Mouse (Mus musculus): ENCODE results near the gene Gtf2f2. TPM values are rescaled to one million over a fixed set of nuclear protein-coding genes. Genes with fewer than 3 reads are reported as not detected.

Gtf2f2 gene
- polyA plus RNA-seq, 1 experiment from 2014 or later, result 58.2 TPM

DNA sequence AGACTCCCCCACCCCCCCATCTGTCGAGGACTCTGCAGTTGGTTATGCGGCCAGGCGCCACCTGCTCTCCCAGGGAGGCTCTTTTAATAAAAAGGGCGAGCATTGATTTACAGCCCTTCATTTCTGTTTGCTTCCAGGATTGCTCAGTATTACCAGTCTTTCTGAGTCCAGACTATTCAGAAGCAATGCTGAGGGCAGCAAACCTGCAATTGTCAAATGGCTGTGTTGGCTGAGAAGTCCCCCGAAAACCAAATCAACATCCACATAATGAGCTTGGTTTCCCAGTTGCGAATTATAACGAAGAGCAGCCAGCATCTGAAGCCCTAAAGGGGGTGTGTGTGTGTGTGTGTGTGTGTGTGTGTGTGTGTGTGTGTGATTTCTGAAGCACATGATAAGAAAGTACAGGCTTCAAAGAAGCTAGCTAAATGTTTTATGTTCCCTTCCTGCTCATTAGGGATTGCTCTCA lies 22.0 kb upstream of the Gtf2f2 start:
- Histone ChIP-seq H3K27ac (ENCODE audit: low read depth, low read length) (peak overlapping the region; percentile 90), H3K4me3 (ENCODE audit: low read depth, low read length) (no peak overlapping the region), H3K27me3 (replicated peaks; ENCODE audit: control insufficient read depth, insufficient read depth, low read length) (no peaks in the 10 kb centered on the region), H3K9me3 (replicated peaks; ENCODE audit: control insufficient read depth, low read length) (no peaks in the 10 kb centered on the region), H3K36me3 (ENCODE audit: control insufficient read depth, insufficient read depth, low read length) (no peaks in the 10 kb centered on the region), H3K4me2 (ENCODE audit: low read length) (peak overlapping the region; percentile 34), H3K4me1 (ENCODE audit: control insufficient read depth, insufficient read depth, low read length) (peaks cover 37% of the 10 kb centered on the region), H3K9ac (ENCODE audit: low read length) (peak overlapping the region; percentile 18; the same call in 1 of the 2 replicates)
- peak; percentile 84 for DNase-seq (ENCODE audit: low spot score)
- 4% methylated on average over 7 of the region's 7 CpGs for WGBS
- ATAC-seq, result peak; percentile 74

DNA sequence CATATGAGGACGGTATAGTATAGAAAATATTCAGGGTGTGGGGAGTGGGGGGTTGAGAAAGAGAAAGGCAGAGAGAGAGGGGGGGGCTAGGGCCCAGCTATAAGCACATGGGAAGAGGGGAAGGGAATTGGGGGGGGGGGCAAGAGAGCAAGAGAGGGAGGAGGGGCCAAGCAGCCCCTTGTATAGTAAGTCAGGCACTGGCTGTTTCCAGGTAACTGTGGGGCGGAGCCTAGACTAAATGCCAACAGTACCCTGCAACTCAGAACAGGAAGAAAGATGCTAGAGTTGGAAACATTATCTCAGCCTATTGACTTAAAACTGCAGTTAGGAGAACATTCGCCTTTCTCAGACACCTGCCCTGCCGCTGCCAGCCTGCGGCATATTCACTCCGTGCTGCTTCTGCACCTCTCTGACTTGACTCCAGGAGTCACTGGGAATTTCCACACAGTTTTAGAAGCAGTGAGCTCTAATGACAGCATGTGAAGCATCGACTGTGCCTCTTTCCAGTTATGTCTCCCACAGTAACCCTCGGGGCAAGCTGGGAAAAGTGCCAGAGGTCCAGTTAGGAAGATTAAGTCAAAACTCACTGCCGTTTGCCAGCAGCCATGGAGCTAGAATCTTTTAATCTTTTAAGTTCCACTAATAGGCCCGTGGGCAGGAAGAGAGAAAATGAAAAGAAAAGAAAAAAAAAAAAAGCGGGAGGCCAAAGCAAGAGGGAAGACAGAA lies 20.6 kb upstream of the Gtf2f2 start:
- Histone ChIP-seq H3K36me3 (ENCODE audit: control insufficient read depth, insufficient read depth, low read length) (no peaks in the 10 kb centered on the region), H3K9me3 (replicated peaks; ENCODE audit: control insufficient read depth, low read length) (no peaks in the 10 kb centered on the region), H3K4me2 (ENCODE audit: low read length) (peak overlapping the region; percentile 28), H3K4me1 (ENCODE audit: control insufficient read depth, insufficient read depth, low read length) (peaks cover 37% of the 10 kb centered on the region), H3K27me3 (replicated peaks; ENCODE audit: control insufficient read depth, insufficient read depth, low read length) (no peaks in the 10 kb centered on the region), H3K4me3 (ENCODE audit: low read depth, low read length) (no peak overlapping the region), H3K9ac (ENCODE audit: low read length) (peak overlapping the region; percentile 37; the same call in 1 of the 2 replicates), H3K27ac (ENCODE audit: low read depth, low read length) (peak overlapping the region; percentile 90)
- 29% methylated on average over 11 of the region's 11 CpGs for WGBS
- peak; percentile 33; the same call in 1 of the 2 replicates for ATAC-seq
- DNase-seq (ENCODE audit: low spot score), result peak; percentile 81

DNA sequence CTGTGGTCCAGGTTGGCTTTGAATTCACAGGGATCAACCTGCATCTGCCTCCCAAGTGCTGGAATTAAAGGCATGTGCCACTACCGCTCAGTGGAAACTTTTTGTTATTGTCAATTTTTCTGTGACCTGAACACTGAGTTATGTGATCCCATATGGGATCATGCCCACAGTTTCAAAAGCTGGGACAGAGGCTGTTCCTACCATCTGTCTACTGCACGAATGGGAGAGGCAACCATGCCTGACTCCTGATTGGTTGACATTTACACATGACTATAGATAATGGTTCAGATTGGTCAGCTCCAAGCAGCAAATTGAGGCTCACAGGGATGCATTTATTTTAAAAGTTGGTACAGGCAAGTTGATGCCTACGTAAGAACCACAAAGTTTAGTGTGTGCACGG lies 14.0 kb upstream of the Gtf2f2 start:
- 0 out of 2 replicates have a peak, but pooled peaks cover under 1% of the 10 kb centered on the region for H3K9me3 ChIP-seq (replicated peaks; ENCODE audit: control insufficient read depth, low read length)
- no peak overlapping the region for H3K9ac ChIP-seq (ENCODE audit: low read length)
- 87% methylated on average over 4 of the region's 4 CpGs for WGBS
- no peak overlapping the region for H3K4me2 ChIP-seq (ENCODE audit: low read length)
- H3K36me3 ChIP-seq (ENCODE audit: control insufficient read depth, insufficient read depth, low read length), result no peaks in the 10 kb centered on the region
- DNase-seq (ENCODE audit: low spot score), result no peak
- H3K27ac ChIP-seq (ENCODE audit: low read depth, low read length), result no peak overlapping the region
- no peak overlapping the region for H3K4me3 ChIP-seq (ENCODE audit: low read depth, low read length)
- peaks cover 7% of the 10 kb centered on the region; the same call in 1 of the 2 replicates for H3K4me1 ChIP-seq (ENCODE audit: control insufficient read depth, insufficient read depth, low read length)
- no peak for ATAC-seq
- H3K27me3 ChIP-seq (replicated peaks; ENCODE audit: control insufficient read depth, insufficient read depth, low read length), result no peaks in the 10 kb centered on the region

DNA sequence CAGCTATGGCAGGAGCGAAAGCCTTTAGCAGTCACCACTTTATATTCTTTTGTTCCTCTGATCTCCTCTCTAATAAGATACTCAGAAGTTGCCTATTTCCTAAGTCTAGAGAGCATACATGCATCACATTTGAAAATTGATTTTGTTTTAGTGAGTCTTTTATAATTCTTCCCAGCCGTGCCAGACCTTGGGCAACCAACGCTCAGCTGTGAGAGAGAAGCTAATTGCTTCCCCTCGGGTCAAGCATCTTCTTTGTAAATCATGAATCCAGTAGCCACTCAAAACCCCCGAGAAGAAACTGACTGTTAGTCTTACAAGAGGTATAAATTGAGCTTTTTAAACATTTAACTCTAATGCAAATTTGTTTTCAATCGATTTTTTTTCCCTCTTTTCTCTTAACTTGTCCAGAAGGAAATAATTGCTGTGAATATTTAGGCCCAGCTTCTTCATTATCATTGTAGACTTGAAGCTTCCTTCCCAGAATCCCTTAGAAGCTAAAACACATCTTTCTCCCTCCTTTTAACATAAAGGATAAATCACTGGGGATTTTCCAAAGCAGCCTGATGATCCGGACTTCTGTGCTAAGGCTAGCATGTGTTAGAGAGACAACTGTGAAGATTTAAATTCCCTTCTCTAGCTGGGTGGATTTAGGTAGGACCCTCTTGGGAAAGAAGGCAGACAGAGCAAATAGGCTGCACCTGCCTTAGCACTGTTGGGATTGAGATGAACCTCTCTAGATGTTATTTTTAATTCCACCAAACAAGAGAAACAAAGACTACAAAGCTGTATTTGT lies 10.5 kb upstream of the Gtf2f2 start:
- no peak overlapping the region for H3K4me2 ChIP-seq (ENCODE audit: low read length)
- H3K27ac ChIP-seq (ENCODE audit: low read depth, low read length), result peak overlapping the region; percentile 63; the same call in 1 of the 2 replicates
- peak; percentile 50 for DNase-seq (ENCODE audit: low spot score)
- H3K27me3 ChIP-seq (replicated peaks; ENCODE audit: control insufficient read depth, insufficient read depth, low read length), result no peaks in the 10 kb centered on the region
- H3K9ac ChIP-seq (ENCODE audit: low read length), result no peak overlapping the region
- 24% methylated on average over 7 of the region's 7 CpGs for WGBS
- H3K4me3 ChIP-seq (ENCODE audit: low read depth, low read length), result no peak overlapping the region
- no peak for ATAC-seq
- H3K36me3 ChIP-seq (ENCODE audit: control insufficient read depth, insufficient read depth, low read length), result no peaks in the 10 kb centered on the region
- peaks cover 7% of the 10 kb centered on the region for H3K4me1 ChIP-seq (ENCODE audit: control insufficient read depth, insufficient read depth, low read length)
- 0 out of 2 replicates have a peak, but pooled peaks cover 3% of the 10 kb centered on the region for H3K9me3 ChIP-seq (replicated peaks; ENCODE audit: control insufficient read depth, low read length)

DNA sequence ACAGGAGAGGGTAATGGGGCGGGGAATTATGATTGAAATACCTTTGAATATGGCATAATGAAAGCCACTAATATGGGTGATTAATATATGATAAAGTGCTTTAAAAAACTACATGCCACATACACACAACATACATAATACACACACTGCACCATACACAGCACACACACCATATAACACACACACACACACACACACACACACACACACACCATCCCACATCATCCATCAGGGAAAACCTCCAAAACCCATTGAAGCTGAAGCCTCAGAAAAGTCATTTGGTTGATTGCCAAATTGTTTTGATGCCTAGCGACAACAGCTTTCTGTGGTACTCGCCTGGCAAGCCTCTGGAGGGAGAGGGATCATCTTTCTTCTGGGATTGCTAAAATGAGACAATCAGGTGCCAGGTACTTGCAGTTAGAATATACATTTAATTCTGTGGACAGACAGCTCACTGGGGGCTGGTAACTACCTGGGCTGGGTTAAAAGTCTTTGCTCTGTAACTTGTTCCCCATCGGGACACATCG lies 9.7 kb upstream of the Gtf2f2 start:
- 0 out of 2 replicates have a peak, but pooled peaks cover 3% of the 10 kb centered on the region for H3K9me3 ChIP-seq (replicated peaks; ENCODE audit: control insufficient read depth, low read length)
- H3K4me2 ChIP-seq (ENCODE audit: low read length), result no peak overlapping the region
- DNase-seq (ENCODE audit: low spot score) (peak; percentile 71), ATAC-seq (no peak; the same call in 1 of the 2 replicates)
- peak overlapping the region; percentile 63; the same call in 1 of the 2 replicates for H3K27ac ChIP-seq (ENCODE audit: low read depth, low read length)
- WGBS, result 71% methylated on average over 5 of the region's 5 CpGs
- no peak overlapping the region for H3K9ac ChIP-seq (ENCODE audit: low read length)
- no peak overlapping the region for H3K4me3 ChIP-seq (ENCODE audit: low read depth, low read length)
- no peaks in the 10 kb centered on the region for H3K27me3 ChIP-seq (replicated peaks; ENCODE audit: control insufficient read depth, insufficient read depth, low read length)
- no peaks in the 10 kb centered on the region for H3K36me3 ChIP-seq (ENCODE audit: control insufficient read depth, insufficient read depth, low read length)
- H3K4me1 ChIP-seq (ENCODE audit: control insufficient read depth, insufficient read depth, low read length), result peaks cover 7% of the 10 kb centered on the region

DNA sequence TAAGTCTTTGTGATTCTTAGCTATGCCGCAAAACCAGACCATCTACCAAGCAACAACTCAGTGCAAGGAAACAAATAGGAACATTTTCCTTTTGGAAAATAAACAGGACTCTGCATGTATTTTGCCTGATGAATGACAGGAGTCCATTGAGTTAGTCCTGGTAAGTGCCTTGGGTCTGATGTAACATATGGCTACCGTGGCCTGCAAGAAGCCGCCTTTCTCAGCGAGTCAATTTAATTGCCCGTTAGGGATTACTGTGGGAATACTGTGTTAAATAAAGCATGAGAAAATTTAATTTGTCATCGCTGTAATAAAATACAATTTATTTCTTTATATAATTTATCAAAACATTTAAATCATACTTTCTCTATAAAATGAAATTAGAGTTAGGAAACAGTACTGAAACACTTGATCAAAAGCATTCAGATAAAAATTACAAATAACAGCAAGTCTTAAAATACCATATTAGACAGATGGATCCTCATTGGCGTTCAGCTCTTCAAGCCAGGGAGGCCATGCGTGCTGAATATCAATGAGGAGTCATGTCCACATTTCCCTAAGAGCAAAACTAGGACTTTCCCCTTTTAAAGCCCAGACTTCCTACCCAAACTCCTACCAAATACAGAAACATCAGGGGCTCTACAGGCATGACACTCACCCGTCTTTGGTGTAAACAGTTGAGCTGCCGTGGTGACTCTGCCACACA lies 7.3 kb upstream of the Gtf2f2 start:
- 0 out of 2 replicates have a peak, but pooled peaks cover 3% of the 10 kb centered on the region for H3K9me3 ChIP-seq (replicated peaks; ENCODE audit: control insufficient read depth, low read length)
- H3K27ac ChIP-seq (ENCODE audit: low read depth, low read length), result peak overlapping the region; percentile 58; the same call in 1 of the 2 replicates
- no peaks in the 10 kb centered on the region for H3K36me3 ChIP-seq (ENCODE audit: control insufficient read depth, insufficient read depth, low read length)
- H3K4me1 ChIP-seq (ENCODE audit: control insufficient read depth, insufficient read depth, low read length), result peaks cover 7% of the 10 kb centered on the region
- WGBS, result 44% methylated on average over 10 of the region's 10 CpGs
- peak; percentile 77; the same call in 1 of the 2 replicates for ATAC-seq
- no peaks in the 10 kb centered on the region for H3K27me3 ChIP-seq (replicated peaks; ENCODE audit: control insufficient read depth, insufficient read depth, low read length)
- H3K4me3 ChIP-seq (ENCODE audit: low read depth, low read length), result no peak overlapping the region
- DNase-seq (ENCODE audit: low spot score), result peak; percentile 62
- H3K9ac ChIP-seq (ENCODE audit: low read length), result no peak overlapping the region
- no peak overlapping the region for H3K4me2 ChIP-seq (ENCODE audit: low read length)

DNA sequence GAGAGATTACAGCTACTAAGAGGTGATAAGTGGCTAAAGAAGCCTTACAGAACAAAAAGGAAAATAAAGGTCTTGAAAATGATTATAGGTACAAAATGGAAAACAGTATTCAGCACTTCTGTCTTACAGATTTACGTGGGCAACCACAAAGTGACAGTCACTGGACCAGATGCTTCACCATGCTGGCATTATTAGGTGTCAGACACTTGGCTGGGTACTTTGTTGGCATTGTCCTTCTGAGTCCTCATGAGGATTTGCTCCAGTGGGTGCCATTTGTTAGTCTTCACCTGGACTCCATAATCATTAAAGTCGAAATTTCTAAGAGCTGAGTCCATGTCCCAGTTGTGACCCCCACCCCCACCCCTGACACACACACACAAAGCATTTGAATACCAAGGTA lies 3.7 kb upstream of the Gtf2f2 start:
- no peak overlapping the region for H3K27ac ChIP-seq (ENCODE audit: low read depth, low read length)
- H3K27me3 ChIP-seq (replicated peaks; ENCODE audit: control insufficient read depth, insufficient read depth, low read length), result no peaks in the 10 kb centered on the region
- H3K9ac ChIP-seq (ENCODE audit: low read length), result no peak overlapping the region
- no peak overlapping the region for H3K4me2 ChIP-seq (ENCODE audit: low read length)
- ATAC-seq, result no peak
- H3K4me3 ChIP-seq (ENCODE audit: low read depth, low read length), result no peak overlapping the region
- 45% methylated on average over 2 of the region's 2 CpGs for WGBS
- no peaks in the 10 kb centered on the region for H3K9me3 ChIP-seq (replicated peaks; ENCODE audit: control insufficient read depth, low read length)
- DNase-seq (ENCODE audit: low spot score), result peak; percentile 55
- H3K4me1 ChIP-seq (ENCODE audit: control insufficient read depth, insufficient read depth, low read length), result peaks cover 10% of the 10 kb centered on the region
- no peaks in the 10 kb centered on the region for H3K36me3 ChIP-seq (ENCODE audit: control insufficient read depth, insufficient read depth, low read length)

DNA sequence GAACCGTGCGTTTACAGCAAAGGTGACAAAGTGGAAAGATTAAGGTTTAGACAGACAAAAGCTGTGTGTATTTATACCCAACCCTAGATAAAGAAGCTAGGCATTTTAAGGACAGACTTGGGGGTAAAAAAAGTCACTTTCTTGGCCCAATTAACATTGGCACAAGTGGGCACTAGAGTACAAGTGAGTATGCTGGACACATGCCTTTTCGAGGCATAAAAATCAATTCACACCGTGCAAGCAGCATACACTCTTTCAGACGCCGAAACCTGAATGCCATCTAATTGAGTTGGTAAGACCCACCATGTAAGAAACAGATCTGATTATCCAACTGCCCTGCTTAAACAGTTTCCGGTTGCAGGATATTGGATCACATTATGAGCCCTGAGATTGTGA lies 395 bp upstream of the Gtf2f2 start:
- Histone ChIP-seq H3K4me2 (ENCODE audit: low read length) (peak overlapping the region; percentile 68), H3K27me3 (replicated peaks; ENCODE audit: control insufficient read depth, insufficient read depth, low read length) (no peaks in the 10 kb centered on the region), H3K9me3 (replicated peaks; ENCODE audit: control insufficient read depth, low read length) (no peaks in the 10 kb centered on the region), H3K27ac (ENCODE audit: low read depth, low read length) (no peak overlapping the region), H3K36me3 (ENCODE audit: control insufficient read depth, insufficient read depth, low read length) (0 out of 2 replicates have a peak, but pooled peaks cover 2% of the 10 kb centered on the region), H3K4me1 (ENCODE audit: control insufficient read depth, insufficient read depth, low read length) (peaks cover 14% of the 10 kb centered on the region), H3K4me3 (ENCODE audit: low read depth, low read length) (peak overlapping the region; percentile 95), H3K9ac (ENCODE audit: low read length) (peak overlapping the region; percentile 3; the same call in 1 of the 2 replicates)
- 30% methylated on average over 7 of the region's 7 CpGs for WGBS
- peak; percentile 43; the same call in 1 of the 2 replicates for ATAC-seq
- DNase-seq (ENCODE audit: low spot score), result no peak
